ENCODE assay signal across 1 mouse cellular context in genomic region chr1:173196359-173196758, GRCm38 (mm10).
TF ChIP-seq lines count a peak whose summit lies in the region.

No protein-coding gene starts in this region.

TF ChIP-seq in MEL, 35 proteins besides CTCF, POLR2A, EP300 and RAD21:
- TF ChIP-seq SMC3 (IDR thresholded peaks at IDR 0.05; ENCODE audit: low read depth, low read length) (peak; percentile 36), NELFE (IDR thresholded peaks at IDR 0.05; ENCODE audit: low read depth, low read length) (no peak), ZC3H11A (IDR thresholded peaks at IDR 0.05; ENCODE audit: low read depth, low read length) (peak; percentile 27; the same call in 1 of the 2 replicates)
TF ChIP-seq in MEL: peak in this region for 2.
